ENCODE assay signal across 17 mouse cellular contexts in the genomic region with DNA sequence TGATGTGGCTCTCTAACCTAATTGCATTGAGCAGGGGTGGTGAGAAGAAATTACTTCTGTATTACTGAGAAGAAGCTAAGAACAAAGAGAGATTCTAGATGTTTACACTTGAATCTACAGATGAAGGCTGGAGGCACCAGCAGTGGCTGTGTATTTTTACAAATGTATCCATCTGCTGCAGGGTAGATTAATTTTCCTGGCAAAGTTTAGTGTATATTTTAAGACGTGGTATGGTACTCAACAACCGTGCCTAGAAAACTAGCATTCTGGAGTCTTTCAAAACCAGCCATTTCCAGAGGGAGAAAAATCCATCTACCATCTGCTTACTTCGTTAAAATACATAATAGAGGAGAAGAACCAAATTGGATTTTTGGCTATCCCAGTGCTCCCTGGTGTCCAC.
DNase-seq lines count a peak whose midpoint lies in the region.
"Had no signal": no experiment of that assay in that cellular context is flagged by ENCODE, and none has a peak within 500 bp of the region (broad histone marks: within the 10 kb centered on the region; RNA-seq: fewer than 3 reads in every experiment).

No protein-coding gene starts in this region.

- peak; percentile 9 to 19 for DNase-seq in cerebellum, postnatal 10 days
- no peak for DNase-seq in cerebellum, postnatal 36 days
- DNase-seq in layer of hippocampus, adult 11-12 months (ENCODE audit: low spot score), result peak; percentile 59
- no peak for DNase-seq in layer of hippocampus, postnatal 10 days (ENCODE audit: low spot score in 2 of 2)
- peak; percentile 37 for DNase-seq in right cerebral cortex, adult 18-20 months
- no peak for DNase-seq in right cerebral cortex, postnatal 10 days (ENCODE audit: low spot score in 2 of 2)
- DNase-seq in telencephalon, adult 2 months (ENCODE audit: low read depth, low spot score), result peak; percentile 85
- DNase-seq in spleen, adult 12 weeks (ENCODE audit: low spot score), result no peak
- DNase-seq: cerebellum, adult 11-12 months; gastrocnemius, postnatal 36 days; heart, adult 2 months; heart, postnatal 14 days; kidney, adult 9 months; liver; lung, postnatal 4 days; spleen, adult 18-20 months; thymus, postnatal 14 days had no signal

Comparison
In these comparisons a context has a peak if more than half of its experiments do, and no peak if none do; other contexts are left out.
1. DNase-seq: peak in cerebellum, postnatal 10 days (2 of 2), layer of hippocampus, adult 11-12 months (single experiment), right cerebral cortex, adult 18-20 months (single experiment) and telencephalon, adult 2 months (single experiment); none in cerebellum, postnatal 36 days (0 of 2), layer of hippocampus, postnatal 10 days (0 of 2), right cerebral cortex, postnatal 10 days (0 of 2) and spleen, adult 12 weeks (single experiment).